Mouse (Mus musculus): ENCODE data around the gene Galr3.

DNA sequence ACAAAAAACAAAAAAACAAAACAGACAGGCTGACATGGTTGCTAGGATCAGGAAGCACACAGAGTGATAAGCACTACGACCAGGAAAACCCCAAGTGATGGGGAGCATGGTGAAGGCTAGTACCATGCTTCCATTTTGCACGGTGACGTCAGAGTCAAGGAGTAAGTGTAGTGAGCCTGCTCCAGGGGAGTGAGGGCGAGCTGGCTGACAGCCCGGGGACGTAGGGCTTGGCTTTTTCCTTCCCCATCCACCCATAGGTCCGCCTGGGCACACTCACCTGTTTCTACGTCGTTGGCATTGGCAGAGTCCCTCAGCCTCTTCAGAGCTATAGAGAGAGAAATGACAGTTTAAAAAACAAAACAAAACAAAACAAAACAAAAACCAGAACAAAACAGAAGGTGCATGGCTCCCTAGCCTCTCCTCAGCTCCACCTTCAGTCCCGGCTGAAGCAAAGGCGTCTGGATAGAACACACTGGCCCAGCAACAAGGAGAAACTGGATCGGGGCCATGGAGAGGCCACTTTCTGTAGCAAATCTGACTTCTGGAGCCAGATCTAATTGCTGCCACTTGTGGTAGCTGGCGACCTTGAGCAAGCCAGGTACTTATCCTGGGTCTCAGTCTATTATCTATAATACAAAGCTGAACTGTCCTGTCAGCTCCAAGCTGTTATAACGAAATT, 19.3 kb downstream of the Galr3 start:
- TF ChIP-seq CTCF (conservative IDR thresholded peaks at IDR 0.05 in 1 of 2, IDR thresholded peaks at IDR 0.05 in 1 of 2; ENCODE audit: low read depth in 2 of 2, low read length in 2 of 2) (no peak), ELF1 (IDR thresholded peaks at IDR 0.05; ENCODE audit: low read depth, low read length) (no peak), POLR2AphosphoS2 (IDR thresholded peaks at IDR 0.05; ENCODE audit: low read depth, low read length) (no peak), EP300 (IDR thresholded peaks at IDR 0.05; ENCODE audit: low read length) (no peak), MYC (IDR thresholded peaks at IDR 0.05; ENCODE audit: low read depth, low read length) (no peak), USF2 (conservative IDR thresholded peaks at IDR 0.05; ENCODE audit: low read depth, low read length) (no peak), TCF12 (IDR thresholded peaks at IDR 0.05; ENCODE audit: low read depth, low read length) (no peak)

Data from CH12.LX (cell line).